Mouse (Mus musculus): ENCODE data around the gene Fzd4. TPM values are rescaled to one million over a fixed set of nuclear protein-coding genes. Genes with fewer than 3 reads are reported as not detected.

Fzd4 gene
- 14.7 and 14.8 TPM in 2 replicates for polyA plus RNA-seq (2015; fragmentation: Nextera tagmentation; extraction: Ambion mirVana)

GRCm38 (mm10) chr7:89404081-89404733 lies at the start of gene Fzd4, which contains the start of gene Tmem135:
Fzd4 (plus strand) TSS chr7:89404355.
Tmem135 (minus strand) TSS chr7:89404222.
- no peaks in the 10 kb centered on the region for H3K36me3 ChIP-seq (ENCODE audit: control insufficient read depth, insufficient read depth, low read length)
- ATAC-seq (ENCODE audit: insufficient read depth, low FRiP score): peak; percentile 97
- H3K9ac ChIP-seq (ENCODE audit: low read length): peak within 1 kb of the TSS; percentile 96
- H3K4me3 ChIP-seq (replicated peaks; ENCODE audit: low read length): peak within 1 kb of the TSS; percentile 96
- 1% methylated on average over 61 of the region's 62 CpGs for WGBS
- H3K4me2 ChIP-seq (ENCODE audit: low read depth, low read length): peak within 1 kb of the TSS; percentile 80
- H3K27ac ChIP-seq (ENCODE audit: low read length): peak within 1 kb of the TSS; percentile 94
- H3K27me3 ChIP-seq (ENCODE audit: control insufficient read depth, insufficient read depth, low read length): no peaks in the 10 kb centered on the region
- peaks cover 27% of the 10 kb centered on the region for H3K4me1 ChIP-seq (ENCODE audit: control insufficient read depth, insufficient read depth, low read length)
- H3K9me3 ChIP-seq (replicated peaks; ENCODE audit: control insufficient read depth, low read length): no peaks in the 10 kb centered on the region

GRCm38 (mm10) chr7:89355519-89356255 lies 48.5 kb upstream of the Fzd4 start:
- Histone ChIP-seq H3K4me3 (replicated peaks; ENCODE audit: low read length) (no peak overlapping the region), H3K4me1 (ENCODE audit: control insufficient read depth, insufficient read depth, low read length) (peaks cover 10% of the 10 kb centered on the region; the same call in 1 of the 2 replicates), H3K9me3 (replicated peaks; ENCODE audit: control insufficient read depth, low read length) (no peaks in the 10 kb centered on the region), H3K9ac (ENCODE audit: low read length) (no peak overlapping the region), H3K4me2 (ENCODE audit: low read depth, low read length) (no peak overlapping the region), H3K27ac (ENCODE audit: low read length) (peak overlapping the region; percentile 32), H3K27me3 (ENCODE audit: control insufficient read depth, insufficient read depth, low read length) (no peaks in the 10 kb centered on the region), H3K36me3 (ENCODE audit: control insufficient read depth, insufficient read depth, low read length) (no peaks in the 10 kb centered on the region)
- WGBS: 49% methylated on average over 8 of the region's 8 CpGs
- ATAC-seq (ENCODE audit: insufficient read depth, low FRiP score): no peak; the same call in 1 of the 2 replicates

- Histone ChIP-seq H3K9ac (ENCODE audit: low read length) (no peak overlapping the region), H3K4me2 (ENCODE audit: low read depth, low read length) (no peak overlapping the region), H3K9me3 (replicated peaks; ENCODE audit: control insufficient read depth, low read length) (no peaks in the 10 kb centered on the region), H3K4me3 (replicated peaks; ENCODE audit: low read length) (no peak overlapping the region), H3K36me3 (ENCODE audit: control insufficient read depth, insufficient read depth, low read length) (no peaks in the 10 kb centered on the region), H3K4me1 (ENCODE audit: control insufficient read depth, insufficient read depth, low read length) (peaks cover 10% of the 10 kb centered on the region; the same call in 1 of the 2 replicates), H3K27me3 (ENCODE audit: control insufficient read depth, insufficient read depth, low read length) (no peaks in the 10 kb centered on the region), H3K27ac (ENCODE audit: low read length) (peak overlapping the region; percentile 43; the same call in 1 of the 2 replicates)
- 44% methylated on average over 4 of the region's 4 CpGs for WGBS
- peak; percentile 53 for ATAC-seq (ENCODE audit: insufficient read depth, low FRiP score)
These were observed 47.8 kb upstream of the Fzd4 start for GRCm38 (mm10) chr7:89356307-89356706.

GRCm38 (mm10) chr7:89363975-89364374 lies 40.2 kb upstream of the Fzd4 start:
- WGBS: 83% methylated on average over 5 of the region's 5 CpGs
- no peaks in the 10 kb centered on the region for H3K36me3 ChIP-seq (ENCODE audit: control insufficient read depth, insufficient read depth, low read length)
- H3K9ac ChIP-seq (ENCODE audit: low read length): no peak overlapping the region
- no peak overlapping the region for H3K4me3 ChIP-seq (replicated peaks; ENCODE audit: low read length)
- no peaks in the 10 kb centered on the region for H3K27me3 ChIP-seq (ENCODE audit: control insufficient read depth, insufficient read depth, low read length)
- no peak overlapping the region for H3K4me2 ChIP-seq (ENCODE audit: low read depth, low read length)
- ATAC-seq (ENCODE audit: insufficient read depth, low FRiP score): no peak
- H3K9me3 ChIP-seq (replicated peaks; ENCODE audit: control insufficient read depth, low read length): no peaks in the 10 kb centered on the region
- H3K27ac ChIP-seq (ENCODE audit: low read length): no peak overlapping the region
- 0 out of 2 replicates have a peak, but pooled peaks cover 8% of the 10 kb centered on the region for H3K4me1 ChIP-seq (ENCODE audit: control insufficient read depth, insufficient read depth, low read length)

GRCm38 (mm10) chr7:89365135-89365880 lies 38.8 kb upstream of the Fzd4 start:
- peak overlapping the region; percentile 9; the same call in 1 of the 2 replicates for H3K27ac ChIP-seq (ENCODE audit: low read length)
- no peak overlapping the region for H3K9ac ChIP-seq (ENCODE audit: low read length)
- H3K9me3 ChIP-seq (replicated peaks; ENCODE audit: control insufficient read depth, low read length): no peaks in the 10 kb centered on the region
- H3K4me1 ChIP-seq (ENCODE audit: control insufficient read depth, insufficient read depth, low read length): 0 out of 2 replicates have a peak, but pooled peaks cover 8% of the 10 kb centered on the region
- 42% methylated on average over 10 of the region's 10 CpGs for WGBS
- H3K27me3 ChIP-seq (ENCODE audit: control insufficient read depth, insufficient read depth, low read length): no peaks in the 10 kb centered on the region
- H3K36me3 ChIP-seq (ENCODE audit: control insufficient read depth, insufficient read depth, low read length): no peaks in the 10 kb centered on the region
- peak overlapping the region; percentile 3; the same call in 1 of the 2 replicates for H3K4me2 ChIP-seq (ENCODE audit: low read depth, low read length)
- peak; percentile 73; the same call in 1 of the 2 replicates for ATAC-seq (ENCODE audit: insufficient read depth, low FRiP score)
- H3K4me3 ChIP-seq (replicated peaks; ENCODE audit: low read length): no peak overlapping the region

GRCm38 (mm10) chr7:89367643-89368042 lies 36.5 kb upstream of the Fzd4 start:
- WGBS: 34% methylated on average over 3 of the region's 3 CpGs
- Histone ChIP-seq H3K4me1 (ENCODE audit: control insufficient read depth, insufficient read depth, low read length) (0 out of 2 replicates have a peak, but pooled peaks cover 15% of the 10 kb centered on the region), H3K9me3 (replicated peaks; ENCODE audit: control insufficient read depth, low read length) (no peaks in the 10 kb centered on the region), H3K36me3 (ENCODE audit: control insufficient read depth, insufficient read depth, low read length) (no peaks in the 10 kb centered on the region), H3K4me3 (replicated peaks; ENCODE audit: low read length) (no peak overlapping the region), H3K27me3 (ENCODE audit: control insufficient read depth, insufficient read depth, low read length) (no peaks in the 10 kb centered on the region), H3K9ac (ENCODE audit: low read length) (no peak overlapping the region), H3K4me2 (ENCODE audit: low read depth, low read length) (no peak overlapping the region), H3K27ac (ENCODE audit: low read length) (no peak overlapping the region)
- ATAC-seq (ENCODE audit: insufficient read depth, low FRiP score): peak; percentile 39; the same call in 1 of the 2 replicates

- no peaks in the 10 kb centered on the region for H3K9me3 ChIP-seq (replicated peaks; ENCODE audit: control insufficient read depth, low read length)
- no peaks in the 10 kb centered on the region for H3K27me3 ChIP-seq (ENCODE audit: control insufficient read depth, insufficient read depth, low read length)
- H3K4me2 ChIP-seq (ENCODE audit: low read depth, low read length): no peak overlapping the region
- no peak overlapping the region for H3K4me3 ChIP-seq (replicated peaks; ENCODE audit: low read length)
- no peak overlapping the region for H3K27ac ChIP-seq (ENCODE audit: low read length)
- WGBS: 90% methylated on average over 1 of the region's 1 CpGs
- H3K9ac ChIP-seq (ENCODE audit: low read length): no peak overlapping the region
- no peak for ATAC-seq (ENCODE audit: insufficient read depth, low FRiP score)
- no peaks in the 10 kb centered on the region for H3K36me3 ChIP-seq (ENCODE audit: control insufficient read depth, insufficient read depth, low read length)
- H3K4me1 ChIP-seq (ENCODE audit: control insufficient read depth, insufficient read depth, low read length): 0 out of 2 replicates have a peak, but pooled peaks cover 11% of the 10 kb centered on the region
These were observed 34.1 kb upstream of the Fzd4 start for GRCm38 (mm10) chr7:89370086-89370485.

GRCm38 (mm10) chr7:89370917-89371316 lies 33.2 kb upstream of the Fzd4 start:
- Histone ChIP-seq H3K36me3 (ENCODE audit: control insufficient read depth, insufficient read depth, low read length) (no peaks in the 10 kb centered on the region), H3K4me3 (replicated peaks; ENCODE audit: low read length) (no peak overlapping the region), H3K9ac (ENCODE audit: low read length) (no peak overlapping the region), H3K9me3 (replicated peaks; ENCODE audit: control insufficient read depth, low read length) (no peaks in the 10 kb centered on the region), H3K4me2 (ENCODE audit: low read depth, low read length) (no peak overlapping the region), H3K27ac (ENCODE audit: low read length) (no peak overlapping the region), H3K27me3 (ENCODE audit: control insufficient read depth, insufficient read depth, low read length) (no peaks in the 10 kb centered on the region), H3K4me1 (ENCODE audit: control insufficient read depth, insufficient read depth, low read length) (0 out of 2 replicates have a peak, but pooled peaks cover 11% of the 10 kb centered on the region)
- 15% methylated on average over 1 of the region's 1 CpGs for WGBS
- ATAC-seq (ENCODE audit: insufficient read depth, low FRiP score): peak; percentile 64; the same call in 1 of the 2 replicates

All from stomach, embryonic 16.5 days (tissue).